Mouse (Mus musculus) cerebellum, adult 9-10 months (tissue): ENCODE measurements around the gene Tmem189.
A peak's percentile ranks its signal among the peaks of the same experiment; 100 is the strongest.

Experiments used
- DNase-seq: peaks from one replicate; pipeline ENCODE4 v3.0.0; 2022

The Tmem189 gene

DNA sequence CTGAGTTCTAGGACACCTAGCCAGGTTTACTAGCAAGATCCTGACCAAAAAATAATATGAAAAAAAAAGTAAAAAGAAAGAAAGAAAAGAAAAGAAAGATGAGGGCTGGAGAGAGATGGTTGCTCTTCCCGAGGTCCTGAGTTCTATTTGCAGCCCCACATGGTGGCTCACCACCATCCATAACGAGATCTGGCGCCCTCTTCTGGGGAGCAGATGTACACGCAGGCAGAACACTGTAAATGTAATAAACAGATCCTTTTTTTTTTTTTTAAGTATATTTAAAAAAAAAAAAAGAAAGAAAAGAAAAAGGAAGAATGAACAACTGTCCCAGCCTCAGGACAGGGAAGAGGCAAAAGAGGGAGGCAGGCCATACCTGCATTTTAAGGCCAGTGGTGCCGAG, 11.0 kb downstream of the Tmem189 start:
- DNase-seq: no peak

DNA sequence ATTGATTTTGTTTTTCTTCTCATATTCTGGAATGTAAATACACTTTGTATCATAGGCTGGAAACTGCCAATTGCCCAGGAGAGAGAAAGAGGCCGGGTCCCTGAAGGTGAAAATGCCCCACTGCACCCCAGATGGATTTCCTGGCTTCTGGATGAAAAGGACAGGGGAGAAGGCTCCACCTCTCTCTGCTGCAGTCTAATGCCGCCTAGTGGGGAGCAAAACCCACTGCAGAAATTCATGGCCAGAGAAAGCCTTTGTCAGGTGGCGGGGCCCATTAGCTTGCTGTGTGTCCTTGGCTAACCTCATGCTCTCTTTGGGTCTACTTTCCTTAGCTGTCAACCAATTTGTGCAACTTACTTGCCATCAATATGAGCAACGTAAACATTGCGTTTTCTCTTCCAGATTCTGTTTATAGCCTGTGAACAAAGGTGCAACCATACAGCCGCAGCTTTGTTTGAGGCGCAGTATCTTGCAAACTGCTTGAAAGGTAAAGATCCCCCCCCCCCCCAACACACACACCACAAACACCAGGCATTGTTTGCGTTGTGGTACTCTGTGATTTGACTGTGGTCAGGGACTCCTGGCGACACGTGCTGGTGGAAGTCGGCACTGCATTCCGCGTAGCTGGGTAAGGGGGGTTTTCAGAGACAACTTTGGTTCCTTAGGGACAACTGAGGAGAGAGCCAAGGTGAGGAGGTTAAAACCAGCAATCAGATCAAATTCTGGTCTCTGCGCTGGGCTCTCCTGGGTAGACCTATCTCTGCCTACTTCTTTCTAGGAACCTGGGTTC, 14.3 kb downstream of the Tmem189 start:
- no peak for DNase-seq

DNA sequence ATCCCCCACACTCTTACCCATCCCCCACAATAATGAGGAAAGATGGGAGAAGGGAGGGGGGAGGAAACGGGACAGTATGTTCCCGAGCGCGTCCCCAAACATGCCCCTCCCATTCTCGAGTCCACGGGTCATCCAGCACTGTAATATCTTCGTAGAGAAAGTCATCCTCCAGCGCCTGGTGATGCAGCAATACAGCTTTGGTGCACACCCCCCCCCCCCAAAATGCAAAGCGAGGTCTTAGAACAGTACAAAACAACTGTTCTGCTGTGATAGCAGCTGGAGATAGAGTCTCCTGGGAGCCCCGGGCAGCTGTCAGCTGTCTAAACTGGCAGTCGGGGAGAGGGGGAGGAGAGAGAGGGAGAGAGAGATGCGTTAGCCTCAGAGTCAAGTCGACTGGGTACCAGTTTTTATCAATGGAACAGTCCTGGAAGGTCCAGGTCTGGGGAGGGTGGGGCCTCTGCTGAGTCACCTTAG, 17.4 kb downstream of the Tmem189 start:
- no peak for DNase-seq

DNA sequence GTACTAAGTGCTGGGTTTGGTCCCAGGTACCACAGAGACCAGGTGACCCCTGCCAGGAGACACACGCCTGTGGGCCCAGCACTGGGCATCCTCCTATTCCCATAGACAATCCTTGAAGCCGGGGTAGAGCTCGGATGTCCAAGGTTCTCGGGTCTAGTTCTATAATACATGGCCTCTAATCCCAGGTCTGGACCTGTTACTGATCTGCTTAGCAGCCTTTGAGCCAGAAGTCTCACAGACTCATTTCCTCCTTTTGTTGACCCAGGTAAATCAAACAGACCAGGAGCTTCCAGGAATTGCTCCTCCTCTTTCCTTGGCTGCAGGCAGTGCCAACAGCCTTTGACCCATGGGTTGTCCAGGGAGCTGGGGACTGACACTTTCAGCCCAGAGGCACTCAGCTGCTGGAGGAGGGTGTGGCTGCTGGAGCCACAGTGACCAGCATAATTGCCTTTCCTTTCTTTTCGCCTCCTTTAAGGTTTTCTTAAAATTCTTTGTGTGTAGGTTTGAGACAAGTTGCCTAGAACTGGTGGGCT, 18.5 kb downstream of the Tmem189 start:
- DNase-seq: no peak

DNA sequence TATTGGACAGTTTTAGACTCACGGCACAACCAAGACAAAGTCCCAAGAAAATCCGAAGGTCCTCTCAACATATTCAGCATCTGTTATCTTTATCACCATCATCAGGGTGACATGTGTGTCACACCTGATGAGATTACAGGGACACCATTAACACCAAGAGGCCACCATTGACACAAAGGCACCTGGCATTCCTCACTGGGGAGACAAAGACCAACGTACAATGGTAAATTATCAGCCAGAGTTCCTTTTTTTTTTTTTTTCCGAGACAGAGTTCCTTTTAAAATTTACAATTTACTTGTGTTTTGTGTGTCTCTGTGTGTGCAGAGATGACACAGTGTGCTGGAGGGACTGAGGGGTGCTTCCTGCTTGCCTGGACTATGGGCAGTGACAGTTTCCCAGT, 20.2 kb downstream of the Tmem189 start:
- DNase-seq: no peak

DNA sequence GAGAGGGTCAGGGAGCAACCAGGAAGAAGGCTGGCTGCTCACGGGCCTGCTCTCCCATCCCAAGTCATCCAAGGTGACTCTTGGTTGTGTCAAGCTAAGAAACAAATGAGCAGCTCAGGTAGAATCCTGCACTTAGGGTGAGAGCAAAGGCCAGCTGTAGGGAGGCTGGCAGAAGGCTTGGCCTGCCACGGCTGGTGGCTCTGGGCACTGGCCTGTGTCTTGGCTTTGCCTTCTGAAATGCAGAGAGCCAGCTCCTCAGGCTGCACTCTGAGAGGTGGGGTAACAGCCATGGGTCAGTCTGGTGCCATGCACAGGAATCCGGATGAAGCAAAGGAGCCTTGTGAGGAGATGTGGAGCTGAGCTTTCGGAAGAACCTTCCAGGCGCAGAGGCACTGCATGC, 21.2 kb downstream of the Tmem189 start:
- no peak for DNase-seq

DNA sequence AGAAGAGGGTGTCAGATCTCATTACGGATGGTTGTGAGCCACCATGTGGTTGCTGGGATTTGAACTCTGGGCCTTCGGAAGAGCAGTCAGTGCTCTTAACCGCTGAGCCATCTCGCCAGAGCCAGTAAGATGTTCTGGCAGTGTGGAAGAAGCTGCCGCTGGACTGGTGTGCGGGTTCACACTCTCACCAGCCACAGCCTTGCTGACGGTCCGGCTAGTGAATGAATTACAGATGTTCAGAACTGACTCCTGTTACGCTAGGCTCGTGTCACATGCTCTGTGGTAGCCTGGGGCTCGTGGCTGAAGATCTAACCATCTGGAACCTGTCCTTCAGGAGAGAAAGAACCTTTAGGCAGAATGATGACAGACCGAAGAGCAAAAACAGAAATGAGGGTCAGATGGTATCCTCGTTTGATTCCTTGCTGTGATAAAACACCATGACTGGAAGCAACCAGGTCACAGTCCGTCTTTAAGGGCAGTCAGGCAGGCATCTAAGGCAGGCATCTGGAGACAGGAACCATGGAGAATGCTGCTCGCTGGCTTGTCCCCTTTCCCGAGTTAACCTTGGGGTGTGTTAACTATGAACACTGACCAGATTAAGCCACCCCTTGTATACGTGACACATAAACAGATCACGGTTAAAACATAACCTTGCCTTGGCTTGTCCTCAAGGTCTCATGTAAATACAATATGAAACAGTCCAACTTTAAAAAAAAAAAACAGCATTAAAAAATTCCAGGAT, 23.5 kb downstream of the Tmem189 start:
- DNase-seq: no peak

DNA sequence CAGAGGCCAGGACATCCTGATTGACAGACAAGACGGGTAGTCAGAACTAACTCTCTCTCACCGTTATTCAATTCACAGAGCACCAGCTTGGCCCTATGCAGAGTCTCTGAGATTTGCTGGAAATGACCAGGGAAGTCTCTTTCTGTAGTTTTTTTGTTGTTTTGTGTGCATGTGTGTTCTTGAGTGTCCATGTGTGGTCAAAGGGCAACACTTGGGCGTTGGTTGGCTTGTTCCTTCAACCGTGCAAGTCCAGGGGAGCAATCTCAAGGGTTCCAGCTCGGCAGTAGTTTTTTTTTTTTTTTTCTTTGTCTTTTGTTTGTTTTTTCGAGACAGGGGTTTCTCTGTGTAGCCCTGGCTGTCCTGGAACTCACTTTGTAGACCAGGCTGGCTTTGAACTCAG, 26.9 kb downstream of the Tmem189 start:
- no peak for DNase-seq

DNA sequence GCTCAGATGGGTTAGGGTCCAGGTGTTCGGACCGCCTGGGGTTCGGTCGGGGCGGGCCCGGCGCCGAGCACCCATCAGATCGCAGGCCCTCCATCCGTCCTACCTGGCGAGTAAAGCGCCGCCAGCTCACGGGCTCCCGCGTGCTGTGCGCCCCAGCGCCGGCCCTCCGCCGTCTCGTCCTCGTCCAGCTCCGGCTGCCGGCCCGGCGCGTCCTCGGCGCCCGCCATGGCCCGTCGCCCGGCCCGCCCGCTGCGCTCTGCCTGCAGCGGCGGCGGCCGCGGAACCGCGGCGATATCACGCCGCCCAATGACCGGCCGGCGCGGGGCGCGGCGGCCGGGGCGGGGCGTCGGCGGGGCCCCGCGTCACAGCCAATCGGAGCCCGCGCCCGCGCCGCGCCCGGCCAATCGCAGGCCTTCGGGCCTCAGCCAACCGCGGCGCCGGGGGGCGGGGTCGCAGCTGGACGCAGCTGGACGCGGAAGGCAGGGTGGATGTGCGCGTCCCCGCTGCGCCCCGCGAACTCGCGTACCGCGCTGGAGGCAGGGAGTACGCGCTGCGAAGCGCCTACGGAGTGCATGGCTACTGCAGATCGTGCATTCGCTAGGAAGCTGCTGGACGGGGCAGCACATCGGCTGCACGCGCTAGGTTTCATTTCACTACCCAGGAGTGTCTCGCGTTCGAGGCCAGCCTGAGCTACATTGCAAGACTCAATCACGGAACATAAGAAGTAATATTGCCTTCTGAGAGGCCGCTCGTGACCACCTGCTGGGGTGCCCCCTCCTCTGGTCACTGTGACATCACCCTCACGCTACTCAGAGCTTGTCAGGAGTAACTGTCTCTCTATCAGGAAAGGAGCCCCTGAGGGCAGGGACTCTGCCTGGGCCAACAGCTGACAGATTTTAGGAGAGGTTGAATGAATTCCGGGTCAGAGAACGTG, 28.1 kb downstream of the Tmem189 start, which contains the start of gene Gm20431:
Gene Gm20431 (minus strand): TSS at position 227 of the 934 bp plus-strand sequence.
- DNase-seq: peak; percentile 88

DNA sequence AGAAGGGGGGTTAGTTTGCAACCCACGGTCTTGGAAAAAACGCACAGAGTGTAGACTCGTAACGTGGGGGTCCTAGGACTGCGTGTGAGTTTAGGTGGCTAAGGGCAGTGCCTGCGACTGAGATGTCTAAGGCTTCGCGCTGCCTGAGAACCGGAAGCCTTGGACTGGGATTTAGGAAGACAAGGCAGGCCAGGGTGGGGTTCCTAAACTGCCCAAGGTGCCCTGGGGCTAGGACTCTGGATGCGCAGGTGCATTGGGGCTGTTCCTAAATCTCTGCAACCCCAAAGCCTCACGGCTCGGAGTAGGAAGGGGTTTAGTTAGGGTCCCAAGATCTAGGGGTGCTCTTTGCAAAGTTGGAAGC, 29.0 kb downstream of the Tmem189 start:
- DNase-seq: no peak

DNA sequence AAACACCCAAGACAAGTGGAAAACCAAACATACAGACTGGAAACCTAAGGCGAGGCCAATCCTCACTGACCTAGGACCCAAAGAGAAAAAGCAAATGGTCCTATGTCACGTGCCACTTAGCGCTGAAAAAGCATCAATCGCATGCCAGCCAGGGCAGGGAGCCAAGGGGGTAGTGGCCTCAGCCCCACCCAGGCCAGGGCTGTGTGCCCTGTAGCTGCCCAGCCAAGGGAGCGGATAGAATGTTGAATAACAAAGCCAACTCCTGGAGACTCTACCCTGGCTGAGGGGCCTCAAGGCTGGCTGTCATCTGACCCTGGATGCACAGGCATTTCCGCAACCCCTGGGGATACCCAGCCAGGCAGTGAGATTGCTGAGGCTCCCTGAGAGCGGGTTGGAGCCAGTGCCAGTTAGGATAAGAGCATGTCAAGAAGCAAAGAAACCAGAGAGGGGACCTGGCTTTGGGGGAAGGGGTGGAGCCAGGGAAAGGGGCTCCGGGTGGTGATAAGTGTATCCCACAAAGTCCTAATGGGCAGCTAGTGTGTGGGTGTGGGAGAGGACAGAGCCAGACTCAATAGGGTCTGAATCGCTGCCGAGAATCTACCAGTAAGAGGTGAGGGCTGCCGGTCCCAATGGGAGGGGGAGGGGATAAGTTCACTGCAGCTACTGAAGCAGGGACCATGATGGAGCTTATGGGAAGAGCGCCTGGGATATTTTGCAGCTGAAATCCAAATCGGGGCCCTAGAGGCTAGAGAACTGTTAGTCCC, 29.6 kb downstream of the Tmem189 start:
- peak; percentile 58 for DNase-seq

DNA sequence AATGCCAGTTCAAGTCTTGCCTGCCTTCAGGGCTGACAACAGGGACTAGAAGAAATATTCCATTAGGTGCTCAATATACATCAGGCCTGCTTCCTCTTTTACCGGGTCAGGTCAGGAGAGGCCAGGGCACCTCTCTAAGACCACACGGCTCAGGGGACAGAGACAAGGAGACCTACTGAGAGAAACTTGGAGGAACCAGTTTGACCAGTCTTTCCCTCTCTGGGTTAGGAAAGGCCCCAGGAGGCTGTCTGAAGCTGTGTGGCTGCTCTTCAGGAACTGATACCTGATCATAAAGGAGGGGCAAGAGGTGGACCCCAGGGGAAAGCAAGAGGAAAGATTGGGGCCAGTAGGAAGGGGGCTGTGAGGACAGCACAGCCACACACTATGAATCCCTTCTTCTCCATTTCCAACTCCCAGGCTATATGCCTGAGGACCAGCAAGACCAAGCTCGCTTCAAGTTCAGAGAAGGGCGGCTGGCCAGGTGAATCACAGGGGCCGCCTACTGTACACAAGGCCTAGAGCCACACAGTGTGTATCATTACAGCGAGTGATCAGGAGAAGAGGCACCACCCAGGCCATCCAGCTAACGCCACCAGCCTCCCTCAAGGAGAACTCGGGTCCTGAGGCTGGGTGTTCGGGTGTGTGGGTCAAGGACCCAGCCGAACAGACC, 30.3 kb downstream of the Tmem189 start:
- no peak for DNase-seq

DNA sequence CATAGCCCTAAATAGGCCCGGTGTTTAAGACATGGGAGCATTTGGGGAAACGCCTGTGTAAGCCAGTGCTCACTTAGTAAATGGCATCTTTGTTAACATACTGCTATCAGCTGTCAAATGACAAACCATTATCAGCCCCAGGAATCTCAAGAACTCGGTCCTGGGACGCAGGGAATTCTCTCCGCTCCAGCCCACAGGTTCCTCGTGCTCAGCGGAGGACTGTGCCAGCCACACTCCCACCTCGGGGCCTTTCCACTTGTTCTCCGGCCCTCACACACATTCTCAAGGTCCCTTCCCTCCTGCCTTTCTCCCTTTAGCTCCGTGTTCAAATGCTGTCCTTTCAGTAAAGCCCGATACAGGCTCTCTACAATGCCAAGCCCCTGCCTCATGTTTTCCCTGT, 30.9 kb downstream of the Tmem189 start:
- no peak for DNase-seq

DNA sequence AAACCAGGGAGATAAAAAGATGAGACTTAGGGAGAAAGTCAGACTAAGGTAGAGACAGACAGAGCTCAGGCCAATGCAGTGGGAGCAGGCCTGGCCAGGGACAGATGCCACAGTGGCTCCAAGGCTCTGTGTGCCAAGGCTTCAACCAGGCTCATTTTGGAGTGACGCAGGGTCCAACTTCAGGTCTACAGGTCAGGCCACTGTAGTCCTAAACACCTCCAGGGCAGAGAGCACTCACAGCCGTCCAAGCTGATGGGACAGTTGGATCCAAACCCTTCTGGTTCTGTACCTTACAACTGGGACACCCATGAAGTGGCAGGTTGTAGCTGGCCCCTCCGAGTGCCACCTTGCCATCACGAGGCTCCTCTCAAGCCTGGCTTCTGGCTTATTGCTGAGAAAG, 31.6 kb downstream of the Tmem189 start:
- DNase-seq: no peak

DNA sequence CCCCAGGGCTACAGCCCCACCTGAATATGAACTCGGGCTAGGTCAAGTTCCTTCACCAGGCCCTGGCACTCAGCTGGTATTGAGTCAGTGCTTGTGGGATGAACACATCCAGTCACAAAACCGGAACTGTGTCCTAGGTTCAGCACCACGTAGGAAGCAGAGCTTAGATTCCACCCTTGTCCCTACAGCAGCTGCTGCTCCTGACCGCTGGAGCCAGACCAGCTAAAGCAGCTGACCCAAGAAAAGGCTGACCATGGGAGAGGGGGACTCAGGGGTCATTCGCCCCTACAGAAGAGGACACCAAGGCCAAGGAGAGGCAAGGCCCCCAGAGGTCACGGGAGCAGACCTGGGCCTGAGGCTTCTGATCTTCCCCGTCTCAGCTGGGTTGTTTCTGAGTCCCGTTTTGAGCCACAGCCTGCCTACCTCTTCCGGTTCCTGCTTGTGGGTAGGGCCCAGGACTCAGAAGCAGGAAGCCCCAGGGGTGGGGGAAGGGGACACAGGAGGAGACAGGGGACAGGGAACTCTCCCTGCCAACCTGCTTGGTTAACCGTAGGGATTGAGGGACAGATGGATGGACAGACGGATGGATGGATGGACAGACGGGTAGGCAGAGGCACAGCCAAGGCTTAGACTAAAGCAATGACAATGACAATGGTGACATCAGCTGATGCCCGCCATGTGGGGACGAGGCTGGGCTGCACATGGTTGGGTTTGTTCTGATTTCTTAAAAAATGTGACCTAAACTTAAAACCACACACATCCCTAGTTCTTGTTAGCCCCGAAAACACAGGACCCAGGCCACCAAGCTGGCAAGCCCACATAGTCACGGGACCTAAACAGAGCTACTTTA, 32.8 kb downstream of the Tmem189 start:
- DNase-seq: no peak

DNA sequence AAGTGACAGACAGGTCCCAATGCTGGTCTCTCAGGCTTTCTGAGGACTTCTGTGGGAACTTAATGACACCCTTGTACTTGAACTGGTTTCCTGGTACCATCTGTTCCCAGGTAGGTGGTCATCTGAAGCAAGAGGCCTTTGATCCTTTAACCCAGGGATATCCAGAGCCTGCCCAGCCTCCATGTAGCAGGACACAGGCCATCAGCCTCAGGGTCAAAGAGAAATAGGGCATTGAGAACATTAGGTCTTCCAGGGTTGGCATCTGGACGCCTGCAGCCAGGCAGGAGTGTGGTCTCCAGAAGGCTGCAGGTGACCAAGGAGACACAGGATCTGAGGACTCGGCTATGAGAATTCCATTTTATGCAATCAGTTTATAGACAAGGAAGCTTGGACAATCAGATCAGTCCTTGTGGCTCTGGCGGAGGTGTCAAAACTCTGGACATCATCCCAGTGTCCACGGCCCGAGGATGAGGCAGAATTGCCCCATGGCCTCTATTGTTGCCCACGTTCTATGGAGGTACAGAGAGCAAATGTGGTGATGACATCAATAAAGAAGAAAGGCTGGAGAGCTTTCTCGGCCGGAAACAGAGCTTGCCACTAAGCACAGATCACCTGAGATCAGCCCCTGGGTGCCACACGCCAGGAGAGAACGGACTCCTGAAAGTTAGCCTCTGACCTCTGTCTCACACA, 34.6 kb downstream of the Tmem189 start:
- no peak for DNase-seq

DNA sequence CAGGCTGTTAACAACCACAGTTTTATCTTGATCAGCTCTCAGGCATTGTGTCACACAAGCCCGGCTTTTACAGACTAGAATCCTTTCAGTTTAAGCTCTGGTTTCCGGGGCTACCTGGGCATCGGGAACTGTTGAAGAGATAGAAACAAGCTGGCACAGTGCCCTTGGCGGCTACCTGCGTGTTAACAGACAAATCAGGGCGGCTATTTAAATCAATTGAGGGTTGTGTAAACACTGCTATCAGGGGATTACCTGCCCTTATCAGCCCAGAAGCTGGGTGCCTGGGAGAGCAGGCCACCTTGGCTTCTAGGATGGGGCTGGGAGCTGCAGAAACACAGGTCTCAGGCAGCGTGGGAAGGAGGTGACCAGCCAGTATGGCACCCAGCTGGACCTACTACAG, 36.9 kb downstream of the Tmem189 start:
- no peak for DNase-seq

DNA sequence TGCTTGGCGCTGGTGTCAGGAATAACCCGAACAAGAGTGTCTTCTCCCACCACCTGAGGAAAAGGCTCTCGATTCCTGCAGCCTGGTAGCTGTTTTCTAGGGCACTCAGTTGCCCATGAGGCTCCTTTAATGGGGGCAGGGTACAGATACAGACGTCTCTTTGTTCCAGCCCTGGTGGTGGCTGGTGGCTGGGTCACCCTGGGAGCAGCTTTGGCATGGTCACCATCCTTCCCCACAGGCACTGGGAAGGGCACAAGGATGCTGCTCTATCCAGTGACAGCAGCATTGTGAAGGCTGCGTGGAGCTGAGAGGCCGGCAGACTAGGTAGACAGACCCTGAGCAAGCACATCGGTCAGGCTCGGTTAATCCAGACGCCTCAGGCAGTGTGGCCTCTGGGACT, 38.0 kb downstream of the Tmem189 start:
- DNase-seq: no peak

DNA sequence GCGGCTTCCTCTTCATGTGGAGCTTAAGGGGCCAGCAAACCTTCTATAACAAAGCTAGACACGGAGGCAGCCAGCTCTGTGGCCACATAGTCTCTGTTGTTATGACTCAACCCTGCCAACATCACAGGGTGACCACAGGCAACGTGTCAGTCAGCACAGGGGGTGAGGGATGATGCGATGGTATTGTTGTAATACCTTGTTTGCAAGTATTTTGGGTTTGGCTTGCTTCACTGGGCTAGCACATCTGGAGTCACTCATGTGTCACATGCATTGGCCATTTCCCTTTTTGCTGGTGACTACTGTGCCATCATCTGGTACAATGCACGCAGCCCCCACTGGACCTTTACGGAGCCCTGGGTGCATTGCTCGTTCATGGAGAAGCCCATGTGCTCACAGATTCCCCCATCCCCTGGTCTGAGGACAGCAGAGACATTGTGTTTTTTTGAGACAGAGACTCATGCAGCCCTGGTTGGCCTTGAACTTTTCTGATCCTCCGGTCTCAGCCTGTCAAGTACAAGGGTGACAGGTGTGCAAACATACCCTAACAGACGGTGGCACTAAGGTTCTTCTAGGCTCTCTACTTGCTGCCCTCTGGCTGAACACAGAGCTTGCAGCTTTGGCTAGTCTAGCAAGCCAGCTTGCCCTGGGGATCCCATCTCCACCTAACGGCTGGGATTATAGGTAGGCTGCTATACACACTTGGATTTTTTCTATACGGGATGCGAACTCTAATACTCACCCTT, 40.2 kb downstream of the Tmem189 start:
- DNase-seq: no peak
